Mouse (Mus musculus): ENCODE measurements around the gene Krtap4-16. TPM values are rescaled to one million over a fixed set of nuclear protein-coding genes. Genes with fewer than 3 reads are reported as not detected.

Gene Krtap4-16
- polyA plus RNA-seq (2015; fragmentation: Nextera tagmentation; extraction: Ambion mirVana), result not detected in 2 replicates

GRCm38 (mm10) chr11:99851508-99851907 is at the start of gene Krtap4-16:
TSS of gene Krtap4-16 (minus strand) at chr11:99851608.

DNA sequence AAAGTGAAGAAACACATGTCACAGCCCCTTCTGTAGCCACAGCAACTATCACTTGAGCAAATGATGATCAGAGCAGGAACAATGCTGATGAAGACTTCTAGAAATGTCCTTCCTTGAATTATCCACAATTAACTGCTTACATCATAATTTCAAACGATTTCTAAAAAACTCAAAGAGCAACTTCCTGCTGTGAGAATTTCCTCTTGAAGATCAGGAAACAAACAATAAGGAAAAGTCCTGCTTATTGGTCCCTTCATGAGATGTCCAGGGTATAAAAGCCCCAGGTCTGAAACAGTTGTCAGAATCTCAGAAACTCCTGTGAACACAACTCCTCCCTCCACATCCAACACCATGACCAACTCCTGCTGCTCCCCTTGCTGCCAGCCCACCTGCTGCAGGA is 27.5 kb upstream of the Krtap4-16 start, which contains the start of gene Gm11567:
Gm11567 (plus strand) TSS at position 301 of the 400 bp plus-strand sequence.

DNA sequence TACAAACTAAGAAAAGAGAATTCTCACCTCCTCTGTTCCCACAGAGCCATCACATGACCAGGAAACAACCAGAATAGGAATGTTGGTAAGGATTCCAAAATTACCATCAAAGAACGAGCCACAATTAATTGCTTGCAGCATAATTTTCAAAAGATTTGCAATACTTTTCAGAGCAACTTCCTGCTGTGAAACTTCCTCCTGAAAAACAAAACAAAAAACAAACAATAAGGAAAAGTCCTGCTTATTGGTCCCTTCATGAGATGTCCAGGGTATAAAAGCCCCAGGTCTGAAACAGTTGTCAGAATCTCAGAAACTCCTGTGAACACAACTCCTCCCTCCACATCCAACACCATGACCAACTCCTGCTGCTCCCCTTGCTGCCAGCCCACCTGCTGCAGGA is 21.7 kb upstream of the Krtap4-16 start, which contains the start of gene Krtap9-1:
Krtap9-1 (plus strand) TSS at position 301 of the 400 bp plus-strand sequence.

DNA sequence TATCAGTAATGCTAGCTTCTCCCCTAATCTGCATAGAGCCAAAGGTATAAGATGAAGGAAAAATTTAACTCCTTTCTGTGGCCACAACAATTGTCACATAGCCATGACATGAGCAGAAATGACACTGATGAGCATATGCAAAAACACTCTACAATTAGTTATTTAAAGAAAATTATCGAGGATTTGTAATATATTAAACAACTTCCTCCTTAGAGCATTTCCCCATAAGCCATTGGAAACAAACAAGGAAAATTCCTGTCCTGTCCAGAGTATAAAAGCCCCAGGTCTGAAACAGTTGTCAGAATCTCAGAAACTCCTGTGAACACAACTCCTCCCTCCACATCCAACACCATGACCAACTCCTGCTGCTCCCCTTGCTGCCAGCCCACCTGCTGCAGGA is 12.8 kb upstream of the Krtap4-16 start, which contains the start of gene Gm11559:
Gm11559 (plus strand) TSS at position 301 of the 400 bp plus-strand sequence.

GRCm38 (mm10) chr11:99857617-99858016 is 6.2 kb upstream of the Krtap4-16 start, which contains the start of gene Gm11568:
TSS of gene Gm11568 (plus strand) at chr11:99857917.

DNA sequence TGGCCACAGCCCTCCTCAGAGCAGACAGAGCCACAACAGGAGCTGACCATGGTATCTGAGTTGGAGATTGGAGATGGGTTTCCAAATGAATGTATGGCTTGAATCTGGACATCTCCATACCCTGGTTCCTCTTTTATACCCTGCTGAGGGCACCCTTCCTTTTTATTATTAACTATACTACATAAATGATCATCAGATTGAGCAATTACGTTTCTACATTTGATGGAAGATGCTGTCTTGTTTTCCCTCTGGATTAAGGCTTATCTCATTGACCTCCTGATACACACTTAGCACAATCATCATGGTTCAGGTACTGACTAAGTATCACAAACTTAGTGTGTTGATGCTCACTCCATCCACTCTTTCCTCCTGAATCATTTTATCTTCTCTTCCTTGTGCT is 13.4 kb downstream of the Krtap4-16 start, which contains the start of gene 2300003K06Rik:
2300003K06Rik (minus strand) TSS at position 101 of the 400 bp plus-strand sequence.

DNA sequence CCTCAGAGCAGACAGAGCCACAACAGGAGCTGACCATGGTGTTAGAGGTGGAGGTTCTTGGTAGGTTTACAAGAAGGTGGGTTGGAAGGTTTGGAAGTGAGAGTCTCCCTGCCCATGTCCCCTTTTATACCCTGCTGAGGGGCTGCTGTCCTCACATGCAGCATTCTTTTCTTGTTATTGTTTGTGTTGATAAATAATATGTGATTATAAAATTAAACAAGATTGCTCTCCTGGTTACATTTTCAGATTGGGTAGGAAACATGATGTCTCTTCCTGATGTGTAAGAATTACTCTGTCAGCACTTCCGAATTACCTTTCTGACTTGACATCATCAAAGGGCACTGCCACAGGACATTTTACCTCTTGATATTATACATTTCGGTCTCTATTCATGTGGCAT is 35.8 kb downstream of the Krtap4-16 start, which contains the start of gene Gm11564:
Gm11564 (minus strand) TSS at position 101 of the 400 bp plus-strand sequence.

DNA sequence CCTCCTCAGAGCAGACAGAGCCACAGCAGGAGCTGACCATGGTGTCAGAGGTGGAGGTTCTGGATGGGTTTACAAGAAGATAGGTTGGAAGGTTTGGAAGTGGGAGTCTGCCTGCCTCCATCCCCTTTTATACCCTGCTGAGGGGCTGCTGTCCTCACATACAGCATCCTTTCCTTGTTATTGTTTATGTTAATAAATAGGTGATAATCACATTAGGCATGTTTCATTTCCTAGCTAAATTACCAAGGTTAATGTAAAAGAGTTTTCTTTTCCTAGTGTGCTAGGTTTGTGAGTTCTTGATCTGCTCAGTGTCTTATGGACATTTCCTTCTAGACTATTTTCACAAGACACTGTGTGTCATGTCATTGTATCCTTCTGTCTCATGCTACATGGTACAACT is 41.6 kb downstream of the Krtap4-16 start, which contains the start of gene Krtap4-13:
Krtap4-13 (minus strand) TSS at position 101 of the 400 bp plus-strand sequence.

DNA sequence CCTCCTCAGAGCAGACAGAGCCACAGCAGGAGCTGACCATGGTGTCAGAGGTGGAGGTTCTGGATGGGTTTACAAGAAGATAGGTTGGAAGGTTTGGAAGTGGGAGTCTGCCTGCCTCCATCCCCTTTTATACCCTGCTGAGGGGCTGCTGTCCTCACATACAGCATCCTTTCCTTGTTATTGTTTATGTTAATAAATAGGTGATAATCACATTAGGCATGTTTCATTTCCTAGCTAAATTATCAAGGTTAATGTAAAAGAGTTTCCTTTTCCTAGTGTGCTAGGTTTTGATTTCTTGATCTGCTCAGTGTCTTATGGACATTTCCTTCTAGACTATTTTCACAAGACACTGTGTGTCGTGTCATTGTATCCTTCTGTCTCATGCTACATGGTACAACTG is 47.1 kb downstream of the Krtap4-16 start, which contains the start of gene Gm11554:
Gm11554 (minus strand) TSS at position 101 of the 400 bp plus-strand sequence.

Other genes with a start within 250 kb of the Krtap4-16 start
- not detected in 2 replicates for gene Gm11938, start 248.3 kb downstream of the Krtap4-16 start, polyA plus RNA-seq (2015; fragmentation: Nextera tagmentation; extraction: Ambion mirVana)
- not detected in 2 replicates for gene Gm11937, start 241.4 kb downstream of the Krtap4-16 start, polyA plus RNA-seq (2015; fragmentation: Nextera tagmentation; extraction: Ambion mirVana)
- gene Krtap2-4, start 236.8 kb downstream of the Krtap4-16 start, polyA plus RNA-seq (2015; fragmentation: Nextera tagmentation; extraction: Ambion mirVana), result not detected in 2 replicates
- not detected in 2 replicates for gene Gm11562, start 231.2 kb downstream of the Krtap4-16 start, polyA plus RNA-seq (2015; fragmentation: Nextera tagmentation; extraction: Ambion mirVana)
- gene Krtap4-1, start 223.4 kb downstream of the Krtap4-16 start, polyA plus RNA-seq (2015; fragmentation: Nextera tagmentation; extraction: Ambion mirVana), result not detected in 2 replicates
- not detected in 2 replicates for gene Krtap4-2, start 216.5 kb downstream of the Krtap4-16 start, polyA plus RNA-seq (2015; fragmentation: Nextera tagmentation; extraction: Ambion mirVana)
- gene Krtap4-7, start 207.5 kb downstream of the Krtap4-16 start, polyA plus RNA-seq (2015; fragmentation: Nextera tagmentation; extraction: Ambion mirVana), result not detected in 2 replicates
- gene Gm11555, start 201.4 kb downstream of the Krtap4-16 start, polyA plus RNA-seq (2015; fragmentation: Nextera tagmentation; extraction: Ambion mirVana), result not detected in 2 replicates
- gene Gm11563, start 192.6 kb downstream of the Krtap4-16 start, polyA plus RNA-seq (2015; fragmentation: Nextera tagmentation; extraction: Ambion mirVana), result not detected in 2 replicates
- not detected in 2 replicates for gene Krtap4-6, start 185.6 kb downstream of the Krtap4-16 start, polyA plus RNA-seq (2015; fragmentation: Nextera tagmentation; extraction: Ambion mirVana)
- gene Gm14190, start 160.9 kb downstream of the Krtap4-16 start, polyA plus RNA-seq (2015; fragmentation: Nextera tagmentation; extraction: Ambion mirVana), result not detected in 2 replicates
- gene Gm14180, start 117.3 kb downstream of the Krtap4-16 start, polyA plus RNA-seq (2015; fragmentation: Nextera tagmentation; extraction: Ambion mirVana), result not detected in 2 replicates
- not detected in 2 replicates for gene Gm11595, start 78.7 kb downstream of the Krtap4-16 start, polyA plus RNA-seq (2015; fragmentation: Nextera tagmentation; extraction: Ambion mirVana)
- not detected in 2 replicates for gene Krtap4-8, start 70.9 kb downstream of the Krtap4-16 start, polyA plus RNA-seq (2015; fragmentation: Nextera tagmentation; extraction: Ambion mirVana)
- gene Krtap4-9, start 66.4 kb downstream of the Krtap4-16 start, polyA plus RNA-seq (2015; fragmentation: Nextera tagmentation; extraction: Ambion mirVana), result not detected in 2 replicates
- not detected in 2 replicates for gene Gm11596, start 58.1 kb downstream of the Krtap4-16 start, polyA plus RNA-seq (2015; fragmentation: Nextera tagmentation; extraction: Ambion mirVana)
- not detected in 2 replicates for gene Gm11569, start 52.7 kb downstream of the Krtap4-16 start, polyA plus RNA-seq (2015; fragmentation: Nextera tagmentation; extraction: Ambion mirVana)
- gene Gm11554, start 47.2 kb downstream of the Krtap4-16 start, polyA plus RNA-seq (2015; fragmentation: Nextera tagmentation; extraction: Ambion mirVana), result not detected in 2 replicates
- not detected in 2 replicates for gene Krtap4-13, start 41.7 kb downstream of the Krtap4-16 start, polyA plus RNA-seq (2015; fragmentation: Nextera tagmentation; extraction: Ambion mirVana)
- not detected in 2 replicates for gene Gm11564, start 35.9 kb downstream of the Krtap4-16 start, polyA plus RNA-seq (2015; fragmentation: Nextera tagmentation; extraction: Ambion mirVana)
- gene 2300003K06Rik, start 13.5 kb downstream of the Krtap4-16 start, polyA plus RNA-seq (2015; fragmentation: Nextera tagmentation; extraction: Ambion mirVana), result not detected in 2 replicates
- gene Gm11568, start 6.3 kb upstream of the Krtap4-16 start, polyA plus RNA-seq (2015; fragmentation: Nextera tagmentation; extraction: Ambion mirVana), result not detected in 2 replicates
- gene Gm11559, start 12.9 kb upstream of the Krtap4-16 start, polyA plus RNA-seq (2015; fragmentation: Nextera tagmentation; extraction: Ambion mirVana), result not detected in 2 replicates
- gene Krtap9-1, start 21.8 kb upstream of the Krtap4-16 start, polyA plus RNA-seq (2015; fragmentation: Nextera tagmentation; extraction: Ambion mirVana), result not detected in 2 replicates
- gene Gm11567, start 27.6 kb upstream of the Krtap4-16 start, polyA plus RNA-seq (2015; fragmentation: Nextera tagmentation; extraction: Ambion mirVana), result not detected in 2 replicates
- gene Krtap31-1, start 56.3 kb upstream of the Krtap4-16 start, polyA plus RNA-seq (2015; fragmentation: Nextera tagmentation; extraction: Ambion mirVana), result not detected in 2 replicates
- not detected in 2 replicates for gene Gm11565, start 63.1 kb upstream of the Krtap4-16 start, polyA plus RNA-seq (2015; fragmentation: Nextera tagmentation; extraction: Ambion mirVana)
- gene Krtap31-2, start 84.7 kb upstream of the Krtap4-16 start, polyA plus RNA-seq (2015; fragmentation: Nextera tagmentation; extraction: Ambion mirVana), result not detected in 2 replicates
- gene Krtap9-5, start 96.9 kb upstream of the Krtap4-16 start, polyA plus RNA-seq (2015; fragmentation: Nextera tagmentation; extraction: Ambion mirVana), result not detected in 2 replicates
- gene Krtap29-1, start 127.4 kb upstream of the Krtap4-16 start, polyA plus RNA-seq (2015; fragmentation: Nextera tagmentation; extraction: Ambion mirVana), result not detected in 2 replicates
- not detected in 2 replicates for gene Krtap16-1, start 135.0 kb upstream of the Krtap4-16 start, polyA plus RNA-seq (2015; fragmentation: Nextera tagmentation; extraction: Ambion mirVana)
- not detected in 2 replicates for gene Krtap17-1, start 142.4 kb upstream of the Krtap4-16 start, polyA plus RNA-seq (2015; fragmentation: Nextera tagmentation; extraction: Ambion mirVana)
- 0.12 TPM in 1 of 2 replicates, not detected in the other for gene Krt33a, start 164.6 kb upstream of the Krtap4-16 start, polyA plus RNA-seq (2015; fragmentation: Nextera tagmentation; extraction: Ambion mirVana)
- gene Krt33b, start 178.3 kb upstream of the Krtap4-16 start, polyA plus RNA-seq (2015; fragmentation: Nextera tagmentation; extraction: Ambion mirVana), result 0.07 TPM in 1 of 2 replicates, not detected in the other
- gene Krt34, start 189.9 kb upstream of the Krtap4-16 start, polyA plus RNA-seq (2015; fragmentation: Nextera tagmentation; extraction: Ambion mirVana), result not detected in 2 replicates
- not detected in 2 replicates for gene Krt31, start 198.9 kb upstream of the Krtap4-16 start, polyA plus RNA-seq (2015; fragmentation: Nextera tagmentation; extraction: Ambion mirVana)
- not detected in 2 replicates for gene Krt32, start 236.6 kb upstream of the Krtap4-16 start, polyA plus RNA-seq (2015; fragmentation: Nextera tagmentation; extraction: Ambion mirVana)
- not detected in 2 replicates for gene Krt35, start 244.6 kb upstream of the Krtap4-16 start, polyA plus RNA-seq (2015; fragmentation: Nextera tagmentation; extraction: Ambion mirVana)